Mouse (Mus musculus): ENCODE results near the gene Gm38655. TPM values are rescaled to one million over a fixed set of nuclear protein-coding genes. Genes with fewer than 3 reads are reported as not detected.
A peak's percentile ranks its signal among the peaks of the same experiment; 100 is the strongest.
"Not testable (repeated sequence)": the region's sequence is repeated elsewhere in the genome, so short reads cannot be mapped to it uniquely, and the experiment has no call there.

Gene Gm38655
- not detected in 2 replicates for polyA plus RNA-seq (2016; fragmentation: Nextera tagmentation; extraction: Ambion mirVana)

DNA sequence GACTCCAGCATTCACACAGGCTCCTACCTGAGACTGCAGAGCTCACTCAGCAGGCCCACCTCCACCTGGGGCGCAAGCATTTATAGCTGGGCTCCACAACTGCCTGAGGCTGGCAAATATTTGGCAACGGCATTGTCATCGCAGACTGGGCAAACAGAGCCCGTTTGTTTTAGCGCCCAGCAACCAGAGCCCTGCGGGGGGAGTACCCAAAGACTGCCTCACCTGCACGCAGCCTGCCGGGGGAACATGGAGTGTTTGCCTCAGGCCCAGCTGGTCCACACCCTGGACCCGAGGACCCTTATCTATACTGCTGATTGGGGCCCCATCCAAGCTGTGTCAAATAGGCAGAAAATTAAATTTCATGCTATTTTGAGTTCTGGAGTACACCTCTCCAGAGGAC is at the start of gene Gm38655:
Gene Gm38655, minus strand, starts transcription at position 61 of the 400 bp plus-strand sequence.
- peaks cover 8% of the 10 kb centered on the region for H3K4me1 ChIP-seq
- no peaks in the 10 kb centered on the region for H3K9me3 ChIP-seq
- DNase-seq (ENCODE audit: extremely low spot score, low spot score): no peak
- no peaks in the 10 kb centered on the region for H3K36me3 ChIP-seq (replicated peaks)
- H3K4me3 ChIP-seq: no peak within 1 kb of the TSS
- WGBS: 74% methylated on average over 9 of the region's 9 CpGs
- H3K27ac ChIP-seq: no peak within 1 kb of the TSS
- 0 out of 2 replicates have a peak, but pooled peaks cover 5% of the 10 kb centered on the region for H3K27me3 ChIP-seq (ENCODE audit: poor library complexity, severe bottlenecking)

DNA sequence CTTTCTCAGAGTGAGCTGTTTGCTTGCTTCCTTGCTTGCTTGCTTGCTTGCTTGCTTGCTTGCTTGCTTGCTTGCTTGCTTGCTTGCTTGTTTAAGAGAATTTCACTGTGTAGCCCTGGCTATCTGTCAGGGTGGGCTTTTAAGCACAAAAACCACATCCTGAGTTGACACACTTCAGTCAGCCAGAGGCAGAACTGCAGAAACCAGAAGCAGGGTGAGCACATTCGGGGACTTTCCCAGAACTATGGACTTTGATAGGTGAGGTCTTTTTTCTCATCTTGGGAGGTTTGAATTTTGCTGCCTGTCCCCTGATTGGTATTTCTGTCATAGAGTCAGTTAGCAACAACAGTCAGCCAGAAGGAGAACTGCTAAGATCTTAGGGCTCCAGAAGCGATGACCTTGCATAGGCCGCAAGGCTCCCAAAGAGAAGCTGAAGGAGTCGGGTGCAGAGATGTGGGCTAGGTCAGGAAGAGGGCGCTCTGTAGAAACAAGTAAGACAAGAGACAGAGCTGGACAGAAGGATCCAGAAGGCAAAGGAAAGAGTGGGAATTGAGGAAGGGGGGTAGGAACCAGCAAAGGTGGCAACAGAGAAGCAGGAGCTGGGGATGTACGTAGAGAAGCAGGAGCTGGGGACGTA is 49.4 kb upstream of the Gm38655 start:
- peaks cover 22% of the 10 kb centered on the region for H3K4me1 ChIP-seq
- H3K9me3 ChIP-seq: no peaks in the 10 kb centered on the region
- no peak overlapping the region for H3K27ac ChIP-seq
- H3K4me3 ChIP-seq: no peak overlapping the region
- 0 out of 2 replicates have a peak, but pooled peaks cover 17% of the 10 kb centered on the region for H3K27me3 ChIP-seq (ENCODE audit: poor library complexity, severe bottlenecking)
- DNase-seq (ENCODE audit: extremely low spot score, low spot score): no peak
- 88% methylated on average over 7 of the region's 7 CpGs for WGBS
- peaks cover 14% of the 10 kb centered on the region for H3K36me3 ChIP-seq (replicated peaks)

DNA sequence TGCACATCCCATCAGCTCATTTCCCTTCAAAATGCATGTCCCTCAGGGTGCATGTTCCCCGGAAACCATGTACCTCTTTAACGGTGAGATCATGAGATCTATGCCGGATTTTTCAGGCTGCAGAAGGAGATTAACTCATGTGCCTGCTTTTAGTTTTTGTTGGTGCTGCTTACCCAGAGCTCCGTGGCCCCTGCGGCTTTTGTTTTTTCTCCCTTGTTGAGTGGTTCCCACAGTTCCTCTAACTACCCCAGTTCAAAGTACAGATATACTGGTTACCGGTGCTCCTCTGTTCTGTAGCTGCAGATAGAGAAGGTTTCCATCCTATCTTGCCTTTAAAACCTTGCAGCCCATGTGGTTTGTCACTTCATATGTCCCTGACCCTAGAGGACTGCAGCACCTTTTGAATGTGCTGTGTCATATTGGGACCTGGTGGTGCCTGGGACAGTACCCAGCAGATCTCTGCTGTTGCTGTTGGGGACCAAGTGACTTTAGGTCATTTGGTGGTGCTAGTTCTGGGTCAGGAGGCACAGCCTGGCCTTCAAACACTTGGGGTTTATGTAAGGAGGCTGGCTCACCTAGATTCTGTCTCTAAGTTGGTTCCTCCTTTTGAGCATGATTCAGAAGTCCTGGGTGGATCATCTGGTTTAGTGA is 47.8 kb upstream of the Gm38655 start:
- H3K27ac ChIP-seq: peak overlapping the region; percentile 45
- DNase-seq (ENCODE audit: extremely low spot score, low spot score): no peak
- 39% methylated on average over 6 of the region's 6 CpGs for WGBS

DNA sequence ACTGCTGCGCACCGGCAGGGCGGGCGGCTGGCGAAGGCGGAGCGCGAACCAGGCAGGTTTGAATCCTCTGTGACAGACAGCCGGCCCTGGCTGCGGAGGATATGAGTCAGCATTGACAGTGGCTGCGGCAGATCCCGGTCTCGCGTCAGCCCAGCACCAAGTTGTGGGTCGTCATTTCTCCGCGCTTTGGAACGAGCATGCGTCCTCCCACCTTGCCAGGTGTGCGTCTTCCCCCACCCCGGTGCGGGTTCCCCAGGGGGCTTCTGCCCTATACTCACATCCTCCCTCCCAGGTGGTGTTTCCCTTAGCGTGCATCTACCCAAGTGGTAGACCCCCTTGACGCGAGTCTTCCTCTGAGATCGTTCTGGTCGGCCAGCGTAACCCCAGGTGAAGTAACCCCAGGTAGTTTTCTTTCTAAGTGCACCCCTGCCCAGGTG is 47.3 kb upstream of the Gm38655 start:
- H3K36me3 ChIP-seq (replicated peaks): peaks cover 15% of the 10 kb centered on the region
- not testable (repeated sequence) for H3K9me3 ChIP-seq; DNase-seq (ENCODE audit: extremely low spot score, low spot score)
- H3K4me1 ChIP-seq: peaks cover 22% of the 10 kb centered on the region
- peak overlapping the region; percentile 45 for H3K27ac ChIP-seq
- 0 out of 2 replicates have a peak, but pooled peaks cover 17% of the 10 kb centered on the region for H3K27me3 ChIP-seq (ENCODE audit: poor library complexity, severe bottlenecking)
- 7% methylated on average over 14 of the region's 28 CpGs for WGBS
- peak overlapping the region; percentile 59 for H3K4me3 ChIP-seq

More for the DNA sequence above, 47.8 kb upstream of the Gm38655 start:
- Histone ChIP-seq H3K27me3 (ENCODE audit: poor library complexity, severe bottlenecking) (0 out of 2 replicates have a peak, but pooled peaks cover 17% of the 10 kb centered on the region), H3K4me3 (peak overlapping the region; percentile 59), H3K4me1 (peaks cover 22% of the 10 kb centered on the region), H3K36me3 (replicated peaks) (peaks cover 15% of the 10 kb centered on the region), H3K9me3 (no peaks in the 10 kb centered on the region)

DNA sequence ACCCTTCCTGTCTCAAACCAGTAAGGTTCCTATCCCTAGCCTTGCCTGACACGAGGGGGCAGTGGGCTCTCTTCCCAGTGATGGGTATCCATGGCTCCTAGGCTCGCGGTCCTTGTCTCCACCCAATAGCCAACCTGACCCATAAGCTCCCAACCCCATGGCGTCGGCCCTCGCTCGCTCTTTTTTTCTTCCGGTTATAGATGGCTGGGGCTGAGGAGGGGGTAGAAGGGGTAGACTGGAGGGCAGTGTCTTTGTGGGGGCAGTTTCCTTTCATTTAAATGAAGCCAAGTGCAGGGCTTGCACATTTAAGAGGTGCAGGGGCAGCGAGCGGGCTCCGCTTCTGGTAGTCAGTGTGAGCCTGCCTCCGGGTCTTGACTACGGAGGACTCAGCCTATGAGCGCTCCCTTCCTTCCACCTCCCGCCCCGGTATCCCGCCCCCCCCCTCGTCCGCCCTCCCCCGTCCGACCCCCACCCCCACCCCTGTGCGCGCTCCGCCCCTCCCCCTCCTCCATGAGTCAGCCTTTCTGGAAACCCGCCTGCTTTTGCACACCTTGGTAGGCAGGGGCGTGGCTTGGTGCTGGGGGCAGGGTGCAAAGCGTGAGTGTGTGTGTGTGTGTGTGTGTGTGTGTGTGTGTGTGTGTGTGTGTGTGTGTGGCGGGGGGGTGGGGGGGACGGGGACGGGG is 46.7 kb upstream of the Gm38655 start:
- no peaks in the 10 kb centered on the region for H3K9me3 ChIP-seq
- H3K27ac ChIP-seq: peak overlapping the region; percentile 77
- peaks cover 22% of the 10 kb centered on the region for H3K4me1 ChIP-seq
- H3K27me3 ChIP-seq (ENCODE audit: poor library complexity, severe bottlenecking): 0 out of 2 replicates have a peak, but pooled peaks cover 17% of the 10 kb centered on the region
- DNase-seq (ENCODE audit: extremely low spot score, low spot score): peak; percentile 53
- H3K4me3 ChIP-seq: peak overlapping the region; percentile 59
- peaks cover 15% of the 10 kb centered on the region for H3K36me3 ChIP-seq (replicated peaks)
- under 1% methylated on average over 18 of the region's 30 CpGs for whole genome bisulfite sequencing

DNA sequence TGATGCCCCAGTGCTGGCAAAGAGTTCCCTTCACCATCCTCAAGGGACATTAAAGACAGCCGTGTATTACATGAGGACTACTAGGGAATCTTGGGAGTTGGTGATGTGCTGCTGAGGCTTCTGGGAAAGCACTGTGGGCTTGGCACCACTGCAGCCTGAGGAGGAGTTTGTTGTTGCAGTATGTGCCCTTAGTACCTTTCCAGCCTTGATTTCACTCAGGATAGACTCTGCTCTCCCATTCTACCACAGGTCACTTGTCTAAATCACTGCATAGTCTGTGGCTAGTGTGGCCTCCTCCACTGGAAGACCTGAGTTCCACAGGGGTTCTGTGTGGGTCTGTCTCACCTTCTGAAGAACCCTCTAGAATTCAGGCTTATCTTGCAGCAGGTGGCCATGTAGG is 45.5 kb upstream of the Gm38655 start:
- DNase-seq (ENCODE audit: extremely low spot score, low spot score): no peak
- 100% methylated on average over 1 of the region's 1 CpGs for WGBS

DNA sequence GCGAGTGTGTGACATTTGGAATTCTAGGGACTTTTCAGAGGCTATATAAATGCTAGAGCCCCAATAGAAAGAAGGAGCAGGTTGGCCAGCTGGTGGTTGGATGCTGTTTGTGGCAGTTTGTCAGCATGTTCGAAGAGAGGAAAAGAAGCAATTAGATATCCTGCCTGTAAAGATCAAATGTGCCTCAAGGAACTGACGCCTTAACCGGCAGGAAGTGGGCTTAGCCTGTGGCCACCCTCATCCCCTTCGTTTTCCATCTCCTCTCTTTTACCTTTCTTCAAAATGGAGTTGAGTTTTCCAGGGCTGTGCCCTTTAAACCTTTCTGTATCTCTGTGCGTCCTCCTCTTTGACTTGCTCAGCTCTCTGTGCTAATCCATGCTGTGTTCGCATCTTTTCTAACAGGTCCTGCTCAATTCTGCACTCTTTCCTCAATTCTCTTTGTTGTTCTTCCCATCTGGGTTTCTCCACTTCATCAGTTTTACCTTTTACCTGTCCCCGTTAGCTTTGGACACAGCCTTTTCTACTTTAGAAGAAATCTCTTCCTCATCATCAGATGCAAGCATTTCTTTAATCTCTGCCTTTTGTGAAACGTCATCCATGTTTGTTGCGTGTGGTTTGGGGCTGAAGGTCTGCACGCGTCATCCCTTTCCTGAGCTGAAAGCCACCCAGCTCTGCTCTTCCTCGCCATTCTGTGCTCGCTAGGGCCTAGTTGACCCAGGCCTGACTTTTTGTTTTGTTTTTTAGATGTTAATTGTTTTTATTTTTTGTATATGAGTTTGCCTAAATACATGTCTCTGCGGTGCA is 44.4 kb upstream of the Gm38655 start:
- H3K4me1 ChIP-seq: peaks cover 22% of the 10 kb centered on the region
- WGBS: 92% methylated on average over 15 of the region's 15 CpGs

More for the DNA sequence above, 45.5 kb upstream of the Gm38655 start:
- Histone ChIP-seq H3K27me3 (ENCODE audit: poor library complexity, severe bottlenecking) (0 out of 2 replicates have a peak, but pooled peaks cover 17% of the 10 kb centered on the region), H3K9me3 (no peaks in the 10 kb centered on the region), H3K4me1 (peaks cover 22% of the 10 kb centered on the region), H3K4me3 (no peak overlapping the region), H3K27ac (no peak overlapping the region), H3K36me3 (replicated peaks) (peaks cover 17% of the 10 kb centered on the region)

DNA sequence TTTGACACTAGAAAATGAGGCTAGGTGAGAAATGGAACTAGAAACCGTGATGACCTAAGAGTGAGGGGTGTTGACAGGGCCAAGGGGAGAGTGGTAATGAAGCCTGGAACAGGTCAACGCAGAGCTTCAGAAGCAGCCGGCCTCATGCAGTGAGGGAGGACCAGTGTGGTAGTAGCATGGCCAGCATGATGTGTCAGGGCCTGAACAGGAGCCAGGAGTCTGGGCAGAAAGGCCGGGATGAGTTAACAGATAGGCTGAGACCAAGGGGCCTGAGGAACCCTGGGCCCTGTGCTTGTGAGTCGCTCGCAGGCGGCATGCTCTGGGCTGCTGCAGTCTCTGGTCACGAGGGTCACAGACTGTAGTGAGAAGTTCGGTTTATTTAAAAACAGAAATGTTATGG is 43.7 kb upstream of the Gm38655 start:
- Histone ChIP-seq H3K4me1 (peaks cover 22% of the 10 kb centered on the region), H3K9me3 (no peaks in the 10 kb centered on the region), H3K4me3 (no peak overlapping the region), H3K27me3 (ENCODE audit: poor library complexity, severe bottlenecking) (0 out of 2 replicates have a peak, but pooled peaks cover 17% of the 10 kb centered on the region), H3K27ac (no peak overlapping the region), H3K36me3 (replicated peaks) (peaks cover 35% of the 10 kb centered on the region)
- no peak for DNase-seq (ENCODE audit: extremely low spot score, low spot score)
- 92% methylated on average over 9 of the region's 9 CpGs for WGBS

More for the DNA sequence above, 44.4 kb upstream of the Gm38655 start:
- H3K9me3 ChIP-seq: no peaks in the 10 kb centered on the region
- no peak overlapping the region for H3K27ac ChIP-seq
- H3K36me3 ChIP-seq (replicated peaks): peaks cover 28% of the 10 kb centered on the region
- DNase-seq (ENCODE audit: extremely low spot score, low spot score): no peak
- no peak overlapping the region for H3K4me3 ChIP-seq
- H3K27me3 ChIP-seq (ENCODE audit: poor library complexity, severe bottlenecking): 0 out of 2 replicates have a peak, but pooled peaks cover 17% of the 10 kb centered on the region

DNA sequence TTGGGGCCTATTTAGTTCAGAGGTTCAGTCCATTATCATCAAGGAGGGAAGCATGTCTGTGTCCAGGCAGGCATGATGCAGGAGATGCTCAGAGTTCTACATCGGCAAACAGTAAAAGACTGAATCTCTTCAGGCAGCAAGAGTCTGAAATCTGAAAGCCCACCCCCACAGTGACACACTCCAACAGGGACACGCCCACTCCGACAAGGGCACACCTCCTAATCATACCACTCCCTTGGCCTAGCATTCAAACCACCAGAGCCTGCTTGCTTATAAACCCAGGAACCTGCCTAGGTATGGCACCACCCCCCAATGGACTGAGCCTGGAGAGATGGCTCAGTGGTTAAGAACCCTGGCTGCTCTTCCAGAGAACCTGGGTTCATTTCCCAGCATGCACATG is 40.2 kb upstream of the Gm38655 start:
- peaks cover 65% of the 10 kb centered on the region for H3K36me3 ChIP-seq (replicated peaks)
- WGBS: 87% methylated on average over 3 of the region's 3 CpGs

DNA sequence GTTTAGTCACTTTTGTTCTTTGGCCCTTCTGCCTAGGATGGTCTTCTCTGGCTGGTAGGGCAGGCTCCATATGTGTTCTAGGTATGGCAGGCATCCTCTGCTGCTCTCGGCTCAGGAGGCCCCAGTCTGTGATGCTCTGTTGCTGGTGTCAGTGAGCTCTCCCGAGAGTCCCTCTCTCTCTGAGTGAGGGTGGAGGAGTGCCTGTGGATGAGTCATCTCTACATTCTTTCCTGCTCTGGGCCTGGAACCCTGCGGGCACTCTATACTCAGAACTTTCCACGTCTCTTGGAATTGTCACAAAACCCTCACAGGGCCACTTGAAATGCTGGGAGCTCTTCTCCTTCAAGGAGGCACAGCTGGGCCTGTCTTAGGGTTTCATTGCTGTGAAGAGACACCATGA is 36.4 kb upstream of the Gm38655 start:
- H3K4me3 ChIP-seq: no peak overlapping the region
- H3K27ac ChIP-seq: no peak overlapping the region
- no peaks in the 10 kb centered on the region for H3K9me3 ChIP-seq
- no peak for DNase-seq (ENCODE audit: extremely low spot score, low spot score)
- no peaks in the 10 kb centered on the region for H3K27me3 ChIP-seq (ENCODE audit: poor library complexity, severe bottlenecking)
- peaks cover 92% of the 10 kb centered on the region for H3K36me3 ChIP-seq (replicated peaks)
- H3K4me1 ChIP-seq: no peaks in the 10 kb centered on the region
- 93% methylated on average over 4 of the region's 4 CpGs for WGBS

More for the DNA sequence above, 40.2 kb upstream of the Gm38655 start:
- Histone ChIP-seq H3K27me3 (ENCODE audit: poor library complexity, severe bottlenecking) (0 out of 2 replicates have a peak, but pooled peaks cover under 1% of the 10 kb centered on the region), H3K27ac (no peak overlapping the region), H3K9me3 (no peaks in the 10 kb centered on the region), H3K4me3 (no peak overlapping the region), H3K4me1 (no peaks in the 10 kb centered on the region)
- DNase-seq (ENCODE audit: extremely low spot score, low spot score): no peak

DNA sequence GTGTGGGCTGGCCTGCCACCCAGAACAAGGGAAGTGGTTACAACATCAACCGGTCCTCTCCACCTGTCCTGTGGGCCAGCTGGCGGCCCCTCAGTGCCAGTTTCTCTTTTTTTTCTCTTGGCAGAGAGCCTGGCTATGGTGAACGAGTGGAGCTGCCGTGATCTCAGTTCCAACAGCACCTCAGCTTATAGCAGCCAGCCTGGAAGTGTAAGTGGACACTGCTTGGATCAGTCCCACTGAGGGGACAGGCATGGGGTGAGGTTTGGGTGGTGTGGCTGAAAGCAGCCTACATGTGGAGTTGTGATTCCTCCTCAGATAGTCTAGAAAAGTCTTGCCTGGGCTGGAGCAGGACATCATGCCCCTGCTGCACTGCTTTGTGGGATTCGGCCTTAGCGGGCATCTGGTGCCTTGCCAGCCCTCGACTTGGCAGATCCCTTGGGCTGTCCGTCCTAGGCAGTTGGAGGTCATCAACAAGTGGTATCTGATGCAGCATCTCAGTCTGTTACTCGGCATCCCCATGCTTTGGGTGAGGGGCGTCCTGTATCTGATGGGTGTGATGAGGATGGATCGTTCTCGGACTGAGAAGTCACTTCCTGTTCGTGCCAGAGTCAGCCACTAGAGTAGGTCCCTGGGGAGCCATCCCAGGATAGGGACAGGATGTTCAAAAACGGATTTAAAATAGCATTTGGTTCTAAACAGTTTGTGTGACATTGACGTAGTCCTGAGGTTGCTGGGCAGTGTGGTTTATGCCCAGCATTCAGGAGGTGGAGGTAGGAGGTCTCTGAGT is 35.6 kb upstream of the Gm38655 start:
- 90% methylated on average over 15 of the region's 15 CpGs for WGBS
- peaks cover 93% of the 10 kb centered on the region for H3K36me3 ChIP-seq (replicated peaks)

More for the DNA sequence above, 35.6 kb upstream of the Gm38655 start:
- Histone ChIP-seq H3K4me1 (no peaks in the 10 kb centered on the region), H3K27me3 (ENCODE audit: poor library complexity, severe bottlenecking) (no peaks in the 10 kb centered on the region), H3K27ac (no peak overlapping the region), H3K4me3 (no peak overlapping the region), H3K9me3 (no peaks in the 10 kb centered on the region)
- no peak for DNase-seq (ENCODE audit: extremely low spot score, low spot score)
